Mouse (Mus musculus): ENCODE results near the gene Dnmt3a. TPM values are rescaled to one million over a fixed set of nuclear protein-coding genes. Genes with fewer than 3 reads are reported as not detected.
A peak's percentile ranks its signal among the peaks of the same experiment; 100 is the strongest.

The Dnmt3a gene
- total and polyA plus RNA-seq, 2 experiments from 2014 or later = 88.5 to 130 TPM

DNA sequence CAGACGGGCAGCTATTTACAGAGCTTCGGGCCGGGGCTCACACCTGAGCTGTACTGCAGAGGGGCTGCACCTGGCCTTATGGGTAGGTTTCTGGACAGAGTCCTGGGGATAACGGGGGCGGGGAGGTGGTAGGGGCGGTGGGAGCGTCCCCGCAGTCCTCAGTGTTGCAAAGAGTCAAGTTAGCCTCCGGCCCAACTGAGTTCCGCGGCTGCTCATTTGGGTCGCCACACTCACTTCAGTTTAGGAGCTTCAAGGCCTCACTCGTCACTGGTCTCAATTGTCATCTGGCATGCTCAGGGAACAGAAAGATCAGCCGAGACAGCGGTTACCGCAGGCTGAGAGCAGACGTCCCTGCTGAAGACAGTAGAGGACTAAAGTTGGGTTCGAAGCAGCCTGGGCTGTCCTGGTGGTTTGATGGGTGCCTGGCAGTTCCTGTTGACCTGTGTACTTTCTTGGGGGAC is 86.0 kb downstream of the Dnmt3a start:
- TF ChIP-seq CTCF (IDR thresholded peaks at IDR 0.05) = no peak
- DNase-seq (ENCODE audit: low spot score) (no peak), ATAC-seq (ENCODE audit: low FRiP score) (no peak)
- H3K4me3 ChIP-seq (ENCODE audit: low read depth, low read length) = peak overlapping the region; percentile 14; the same call in 1 of the 2 replicates
- H3K27ac ChIP-seq (ENCODE audit: low read depth, low read length) = peak overlapping the region; percentile 55
- H3K4me2 ChIP-seq (ENCODE audit: low read depth, low read length, poor library complexity, severe bottlenecking) = peak overlapping the region; percentile 40
- no peaks in the 10 kb centered on the region for H3K27me3 ChIP-seq (ENCODE audit: insufficient read depth, low read length)
- peaks cover 34% of the 10 kb centered on the region for H3K4me1 ChIP-seq (ENCODE audit: insufficient read depth, low read length)
- H3K36me3 ChIP-seq (ENCODE audit: insufficient read depth, low read length) = peaks cover 16% of the 10 kb centered on the region
- H3K9me3 ChIP-seq (ENCODE audit: low read length) = no peaks in the 10 kb centered on the region
- 0 out of 2 replicates have a peak overlapping the region, but pooled peaks have one; percentile 42 for H3K9ac ChIP-seq (replicated peaks; ENCODE audit: low read length, poor library complexity, severe bottlenecking)
- 6% methylated on average over 15 of the region's 18 CpGs for WGBS

DNA sequence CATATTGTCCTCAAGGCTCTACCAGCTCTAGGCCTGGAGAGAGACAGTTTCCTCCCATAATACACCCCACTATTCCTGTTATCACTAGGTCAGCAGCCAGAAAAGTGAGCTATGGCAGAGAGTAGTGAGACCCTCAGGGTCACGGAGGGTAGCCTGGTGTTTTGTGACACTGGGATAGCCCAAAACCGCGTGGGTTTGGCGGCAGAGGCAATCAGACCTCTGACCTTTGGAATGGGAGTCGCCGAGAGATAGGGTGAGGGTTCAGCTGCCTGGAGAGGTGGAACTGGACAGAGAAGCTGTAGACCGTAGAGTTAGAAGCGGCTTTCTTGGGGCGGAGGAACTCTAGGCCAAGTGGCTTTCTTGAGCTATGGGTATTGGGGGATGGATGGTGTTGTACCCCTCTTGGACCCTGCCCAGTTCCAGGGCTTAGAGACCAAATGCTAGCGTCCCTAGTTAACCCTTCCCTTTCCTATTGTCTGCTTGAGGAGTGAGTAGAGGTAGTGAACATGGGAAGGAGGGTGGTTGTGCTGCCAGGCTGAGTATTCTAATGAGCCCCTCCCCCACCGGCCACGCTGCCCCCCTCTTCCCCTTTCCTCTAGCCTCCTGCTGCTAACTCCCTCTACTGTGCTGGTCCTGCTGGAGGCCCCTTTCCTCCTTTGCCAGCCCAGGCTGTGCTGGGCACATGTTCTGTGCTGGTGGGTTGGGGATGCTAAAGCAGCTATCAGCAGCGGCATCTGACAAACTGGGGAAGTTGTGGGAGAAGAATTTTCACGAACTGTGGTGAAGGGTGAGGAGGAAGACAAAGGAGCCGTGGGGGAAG is 86.6 kb downstream of the Dnmt3a start:
- 13% methylated on average over 15 of the region's 15 CpGs for WGBS
- Histone ChIP-seq H3K4me3 (ENCODE audit: low read depth, low read length) (no peak overlapping the region), H3K9me3 (ENCODE audit: low read length) (no peaks in the 10 kb centered on the region), H3K9ac (replicated peaks; ENCODE audit: low read length, poor library complexity, severe bottlenecking) (no peak overlapping the region; the same call in 1 of the 2 replicates), H3K4me2 (ENCODE audit: low read depth, low read length, poor library complexity, severe bottlenecking) (peak overlapping the region; percentile 40), H3K36me3 (ENCODE audit: insufficient read depth, low read length) (peaks cover 22% of the 10 kb centered on the region), H3K27me3 (ENCODE audit: insufficient read depth, low read length) (no peaks in the 10 kb centered on the region), H3K4me1 (ENCODE audit: insufficient read depth, low read length) (peaks cover 30% of the 10 kb centered on the region), H3K27ac (ENCODE audit: low read depth, low read length) (peak overlapping the region; percentile 55)
- ATAC-seq (ENCODE audit: low FRiP score) (no peak), DNase-seq (ENCODE audit: low spot score) (no peak)
- no peak for TF ChIP-seq CTCF (IDR thresholded peaks at IDR 0.05)

DNA sequence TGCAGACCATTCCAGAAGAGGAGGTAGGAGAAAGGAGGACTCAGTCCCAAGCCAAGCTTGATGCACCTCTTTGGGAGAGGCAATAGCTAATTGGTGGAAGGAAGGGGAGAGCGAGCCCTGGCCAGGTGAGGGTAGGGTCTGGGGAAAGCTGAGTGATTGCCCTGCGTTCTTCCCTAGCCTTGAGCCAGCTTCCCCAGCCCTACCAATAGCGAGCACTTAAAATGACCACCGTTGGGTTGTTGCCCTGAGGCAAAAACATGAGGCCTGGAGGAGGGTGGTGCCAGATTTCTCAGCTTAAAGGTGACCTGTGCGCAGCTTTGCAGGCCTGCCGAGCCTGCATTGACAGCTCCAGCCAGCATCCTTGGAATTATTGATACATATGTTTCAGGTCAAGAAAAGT is 87.5 kb downstream of the Dnmt3a start:
- H3K4me1 ChIP-seq (ENCODE audit: insufficient read depth, low read length) = peaks cover 21% of the 10 kb centered on the region; the same call in 1 of the 2 replicates

DNA sequence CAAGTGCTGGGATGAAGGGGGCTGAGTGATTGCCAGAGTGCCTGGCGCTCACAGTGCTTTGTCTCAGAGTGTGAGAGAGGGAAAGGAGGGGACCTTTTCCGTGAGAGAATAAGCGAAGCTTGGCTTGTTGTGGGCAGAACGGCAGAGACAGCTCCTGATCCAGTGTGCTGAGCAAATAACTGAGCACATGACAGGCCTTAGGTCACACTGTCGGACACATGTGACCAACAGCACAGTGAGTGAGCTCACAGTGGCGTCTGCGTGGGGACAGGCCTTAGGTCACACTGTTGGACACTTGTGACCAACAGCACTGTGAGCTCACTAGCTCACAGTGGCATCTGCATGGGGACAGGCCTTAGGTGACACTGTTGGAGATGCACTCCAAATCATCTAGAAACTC is 88.7 kb downstream of the Dnmt3a start:
- no peak overlapping the region for H3K27ac ChIP-seq (ENCODE audit: low read depth, low read length)
- 59% methylated on average over 7 of the region's 7 CpGs for WGBS

More for the DNA sequence above, 87.5 kb downstream of the Dnmt3a start:
- H3K9me3 ChIP-seq (ENCODE audit: low read length) = no peaks in the 10 kb centered on the region
- H3K4me2 ChIP-seq (ENCODE audit: low read depth, low read length, poor library complexity, severe bottlenecking) = no peak overlapping the region
- no peak for ATAC-seq (ENCODE audit: low FRiP score)
- no peak overlapping the region; the same call in 1 of the 2 replicates for H3K9ac ChIP-seq (replicated peaks; ENCODE audit: low read length, poor library complexity, severe bottlenecking)
- H3K36me3 ChIP-seq (ENCODE audit: insufficient read depth, low read length) = peaks cover 26% of the 10 kb centered on the region
- no peak for TF ChIP-seq CTCF (IDR thresholded peaks at IDR 0.05)
- H3K4me3 ChIP-seq (ENCODE audit: low read depth, low read length) = no peak overlapping the region
- no peaks in the 10 kb centered on the region for H3K27me3 ChIP-seq (ENCODE audit: insufficient read depth, low read length)
- DNase-seq (ENCODE audit: low spot score) = no peak
- WGBS = 56% methylated on average over 6 of the region's 6 CpGs
- no peak overlapping the region for H3K27ac ChIP-seq (ENCODE audit: low read depth, low read length)

DNA sequence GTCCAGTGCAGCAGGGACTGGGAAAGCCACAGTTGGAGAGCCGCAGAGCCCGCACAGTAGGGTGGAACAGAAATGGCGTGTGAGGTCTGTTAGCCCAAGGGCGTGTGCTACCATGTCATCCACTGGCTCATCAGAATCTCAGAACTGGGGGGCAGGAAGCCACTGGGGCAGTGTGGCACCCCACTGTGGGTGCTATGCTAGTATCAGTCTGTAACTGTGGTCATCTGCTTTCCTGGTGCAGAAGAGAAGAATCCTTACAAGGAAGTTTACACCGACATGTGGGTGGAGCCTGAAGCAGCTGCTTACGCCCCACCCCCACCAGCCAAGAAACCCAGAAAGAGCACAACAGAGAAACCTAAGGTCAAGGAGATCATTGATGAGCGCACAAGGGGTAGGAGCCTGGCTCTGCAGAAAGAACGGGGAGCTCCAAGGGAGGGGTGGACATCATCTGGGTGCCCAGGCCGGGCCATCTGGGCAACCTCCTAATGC is 91.3 kb downstream of the Dnmt3a start:
- ATAC-seq (ENCODE audit: low FRiP score) = no peak
- Histone ChIP-seq H3K9ac (replicated peaks; ENCODE audit: low read length, poor library complexity, severe bottlenecking) (no peak overlapping the region), H3K36me3 (ENCODE audit: insufficient read depth, low read length) (peaks cover 54% of the 10 kb centered on the region), H3K9me3 (ENCODE audit: low read length) (no peaks in the 10 kb centered on the region), H3K27me3 (ENCODE audit: insufficient read depth, low read length) (no peaks in the 10 kb centered on the region), H3K4me3 (ENCODE audit: low read depth, low read length) (no peak overlapping the region), H3K27ac (ENCODE audit: low read depth, low read length) (no peak overlapping the region), H3K4me1 (ENCODE audit: insufficient read depth, low read length) (peaks cover 8% of the 10 kb centered on the region; the same call in 1 of the 2 replicates), H3K4me2 (ENCODE audit: low read depth, low read length, poor library complexity, severe bottlenecking) (no peak overlapping the region)
- no peak for DNase-seq (ENCODE audit: low spot score)
- WGBS = 95% methylated on average over 9 of the region's 9 CpGs
- TF ChIP-seq CTCF (IDR thresholded peaks at IDR 0.05) = no peak

More for the DNA sequence above, 88.7 kb downstream of the Dnmt3a start:
- no peak for TF ChIP-seq CTCF (IDR thresholded peaks at IDR 0.05)
- Histone ChIP-seq H3K4me2 (ENCODE audit: low read depth, low read length, poor library complexity, severe bottlenecking) (no peak overlapping the region), H3K4me1 (ENCODE audit: insufficient read depth, low read length) (peaks cover 16% of the 10 kb centered on the region; the same call in 1 of the 2 replicates), H3K36me3 (ENCODE audit: insufficient read depth, low read length) (peaks cover 35% of the 10 kb centered on the region), H3K27me3 (ENCODE audit: insufficient read depth, low read length) (no peaks in the 10 kb centered on the region), H3K9me3 (ENCODE audit: low read length) (no peaks in the 10 kb centered on the region), H3K9ac (replicated peaks; ENCODE audit: low read length, poor library complexity, severe bottlenecking) (no peak overlapping the region), H3K4me3 (ENCODE audit: low read depth, low read length) (no peak overlapping the region)
- ATAC-seq (ENCODE audit: low FRiP score) = no peak
- DNase-seq (ENCODE audit: low spot score) = no peak

DNA sequence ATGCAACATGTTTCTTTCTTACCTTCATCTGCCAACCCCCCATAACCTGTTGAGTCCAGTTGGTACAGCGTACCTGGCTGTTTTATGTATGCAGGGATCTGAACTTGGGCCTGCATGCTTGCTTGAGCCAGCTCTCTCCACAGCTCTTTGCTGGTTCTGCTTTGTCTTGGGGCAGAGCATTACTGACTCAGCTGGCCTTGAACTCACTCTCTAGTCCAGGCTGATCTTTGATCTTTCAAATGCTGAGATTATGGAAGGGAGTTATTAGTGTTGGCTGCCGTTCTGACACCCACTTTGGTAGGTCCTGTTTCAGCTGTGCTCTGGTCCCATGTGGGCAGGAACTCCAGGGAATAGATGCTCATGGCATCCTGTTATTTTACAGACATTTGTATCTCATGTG is 93.0 kb downstream of the Dnmt3a start:
- peaks cover 61% of the 10 kb centered on the region for H3K36me3 ChIP-seq (ENCODE audit: insufficient read depth, low read length)
- TF ChIP-seq CTCF (IDR thresholded peaks at IDR 0.05) = no peak
- H3K4me1 ChIP-seq (ENCODE audit: insufficient read depth, low read length) = no peaks in the 10 kb centered on the region
- no peak overlapping the region for H3K9ac ChIP-seq (replicated peaks; ENCODE audit: low read length, poor library complexity, severe bottlenecking)
- 96% methylated on average over 2 of the region's 2 CpGs for WGBS
- no peak overlapping the region for H3K4me2 ChIP-seq (ENCODE audit: low read depth, low read length, poor library complexity, severe bottlenecking)
- ATAC-seq (ENCODE audit: low FRiP score) = no peak
- no peak overlapping the region for H3K4me3 ChIP-seq (ENCODE audit: low read depth, low read length)
- no peak overlapping the region for H3K27ac ChIP-seq (ENCODE audit: low read depth, low read length)
- H3K9me3 ChIP-seq (ENCODE audit: low read length) = no peaks in the 10 kb centered on the region
- DNase-seq (ENCODE audit: low spot score) = no peak
- no peaks in the 10 kb centered on the region for H3K27me3 ChIP-seq (ENCODE audit: insufficient read depth, low read length)
